Mouse (Mus musculus) CD4-positive helper T cell, adult 2 months (primary cell): ENCODE data around the gene Abcc9.

Experiments used
- DNase-seq: peaks from one replicate; pipeline ENCODE4 v3.0.0-alpha.2; 2012; ENCODE audit warnings: low read depth, missing footprints, low spot score

The Abcc9 gene

DNA sequence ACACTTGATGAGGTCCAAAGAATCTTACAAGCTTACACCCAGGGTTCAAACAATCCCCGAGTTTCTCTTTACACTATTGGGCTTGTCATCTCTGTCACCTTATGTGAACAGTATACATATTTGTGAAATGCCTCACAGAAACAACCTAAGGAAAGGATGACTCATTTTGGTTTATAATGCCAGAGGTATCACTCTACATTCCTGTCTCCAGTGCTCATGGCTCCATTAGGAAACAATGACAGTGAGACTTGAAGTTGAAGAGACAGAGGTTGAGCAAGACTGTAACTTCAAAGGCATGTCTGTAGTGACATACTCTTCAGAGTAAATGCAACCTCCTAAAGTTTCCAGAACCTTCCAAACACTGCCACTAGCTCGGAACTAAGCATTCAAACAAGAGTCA is 153.7 kb downstream of the Abcc9 start:
- DNase-seq = no peak

GRCm38 (mm10) chr6:142545132-142545531 is 157.0 kb downstream of the Abcc9 start:
- no peak for DNase-seq

DNA sequence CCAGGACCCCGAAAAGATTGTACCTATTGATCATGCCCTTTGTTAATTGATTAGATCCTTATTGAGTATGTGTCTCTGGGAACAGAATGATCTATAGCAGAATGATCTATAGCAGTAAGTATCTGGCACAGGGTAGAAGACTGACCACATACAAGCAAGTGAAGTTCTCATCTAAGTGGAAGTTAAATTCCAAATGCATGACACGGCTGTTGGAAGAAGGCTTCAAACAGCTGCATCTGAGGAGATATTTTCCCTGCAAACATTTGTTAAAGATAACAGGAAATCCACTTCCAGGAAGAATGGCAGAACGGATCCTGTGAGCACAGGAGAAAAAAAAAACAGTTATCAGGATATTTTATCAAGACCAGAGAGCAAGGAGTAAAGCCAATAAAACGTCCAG is 158.5 kb downstream of the Abcc9 start:
- no peak for DNase-seq

DNA sequence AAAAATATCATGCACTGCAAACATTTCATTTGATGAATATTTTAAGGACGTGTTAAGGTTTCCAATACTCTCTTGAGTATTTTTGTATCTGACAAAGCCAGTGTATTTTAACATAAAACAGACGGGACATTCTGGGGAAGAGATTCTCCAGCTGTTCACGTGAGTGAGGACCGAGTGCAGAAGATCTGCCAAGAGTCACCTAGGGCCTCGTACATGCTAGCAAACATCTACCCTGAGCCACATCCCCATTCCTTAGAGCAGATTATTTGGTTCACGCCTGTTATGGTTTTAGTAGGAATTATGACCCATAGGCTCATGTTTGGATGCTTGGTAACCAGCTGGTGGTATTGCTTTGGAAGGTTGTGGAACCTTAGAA is 159.3 kb downstream of the Abcc9 start:
- no peak for DNase-seq

DNA sequence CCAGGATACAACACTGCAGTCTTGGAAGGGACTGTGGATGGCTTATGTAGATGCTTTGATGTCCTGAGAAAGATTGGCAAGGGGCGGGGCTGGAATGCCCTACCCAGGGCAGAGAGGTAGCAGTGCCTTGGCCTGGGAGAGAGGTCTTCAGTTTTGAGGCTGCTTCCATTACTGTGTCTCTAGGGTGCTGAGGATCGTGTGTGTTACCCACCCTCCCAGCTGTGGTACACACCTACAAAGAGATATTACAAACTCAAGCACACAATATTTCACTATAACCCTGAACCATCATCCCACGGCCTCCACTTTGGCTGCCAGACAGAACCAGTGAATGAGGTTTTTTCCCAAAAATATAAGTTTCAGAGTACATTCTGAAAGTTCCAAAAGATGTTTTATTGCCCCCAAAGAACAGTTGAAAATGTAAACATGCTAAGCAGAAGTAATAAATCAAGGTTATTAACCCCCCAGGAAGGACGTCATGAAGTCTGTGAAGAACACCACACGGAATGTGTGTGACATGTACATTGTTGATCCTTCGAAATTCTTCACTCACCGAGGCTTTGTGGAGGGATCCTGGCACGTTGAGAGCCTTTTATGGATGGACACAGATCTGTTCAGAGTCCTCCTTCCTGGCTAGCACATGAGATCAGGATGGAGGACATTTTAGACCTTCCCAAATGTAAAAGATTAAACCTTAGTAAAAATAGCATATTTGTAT is 159.9 kb downstream of the Abcc9 start:
- no peak for DNase-seq

DNA sequence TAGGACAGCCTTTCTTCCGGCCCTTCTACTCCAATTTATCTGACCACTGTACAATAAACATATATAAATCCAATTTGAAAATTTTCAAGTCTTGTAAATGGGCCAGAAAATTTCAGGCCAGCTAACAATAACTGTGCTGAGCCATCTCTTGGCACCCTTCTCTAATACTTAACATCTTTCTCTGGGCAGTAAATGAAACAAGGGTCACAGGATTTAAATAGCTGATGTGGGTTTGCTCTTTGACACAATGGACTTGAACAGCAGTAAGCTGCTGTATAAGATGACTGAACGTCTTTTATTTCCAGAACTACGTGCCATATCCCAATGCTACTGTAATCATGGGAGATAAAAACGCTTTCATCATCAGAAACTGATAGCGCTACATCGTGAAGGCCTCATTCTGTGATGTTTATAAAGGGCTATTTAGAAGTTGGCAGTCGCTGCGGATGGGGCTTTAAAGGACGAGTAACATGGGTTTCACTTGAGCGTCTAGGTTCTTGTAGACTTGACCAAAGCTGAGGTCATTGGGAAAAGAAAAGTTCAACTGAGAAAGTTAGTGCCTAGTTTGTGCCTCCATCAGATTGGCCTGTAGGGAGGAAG is 161.5 kb downstream of the Abcc9 start:
- DNase-seq = no peak

DNA sequence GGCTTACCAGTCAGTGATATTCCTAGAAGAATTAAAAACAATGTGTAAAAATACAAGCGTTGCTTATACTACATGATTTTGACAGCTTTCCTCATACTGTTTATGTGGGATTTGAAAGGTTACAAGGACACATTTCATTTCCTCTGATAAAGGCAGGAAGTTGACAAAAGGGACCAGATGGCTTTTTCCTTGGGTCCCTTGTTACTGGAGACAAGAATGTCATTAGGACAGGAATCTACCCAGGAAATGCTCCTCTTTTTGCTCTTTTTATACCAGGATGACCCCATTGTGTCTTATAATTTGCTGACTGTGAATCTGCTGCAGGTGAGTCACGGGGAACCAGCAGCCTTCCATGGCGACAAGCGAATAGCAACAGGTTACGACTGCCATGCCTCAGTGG is 162.0 kb downstream of the Abcc9 start:
- DNase-seq = no peak

GRCm38 (mm10) chr6:142538503-142538902 is 163.6 kb downstream of the Abcc9 start:
- DNase-seq = peak; percentile 61
